Mouse (Mus musculus) monocyte, adult 5-6 weeks (primary cell): ENCODE measurements around the gene Matn1. TPM values are rescaled to one million over a fixed set of nuclear protein-coding genes. Genes with fewer than 3 reads are reported as not detected.

Source experiments
- ATAC-seq: fragments of 153-309, 156-312 bp; replicated peaks from 2 replicates; pipeline ENCODE4 v1.8.0; 2017; ENCODE audit warnings: mild to moderate bottlenecking; ENCODE audit not compliant: low TSS enrichment, insufficient number of reproducible peaks, severe bottlenecking, poor library complexity, low FRiP score
- total RNA-seq: library from RNA; stranded (forward); fragments of 200-1000, 200-491, 200-594 nt; gene quantifications from 3 replicates; pipeline ENCODE4 v1.2.3, GENCODE M21; 2017

Matn1 gene
- total RNA-seq, 1 experiment from 2014 or later = not detected

- peak; percentile 59 for ATAC-seq
These were observed 16.0 kb downstream of the Matn1 start for GRCm38 (mm10) chr4:130960118-130960734.

GRCm38 (mm10) chr4:130971278-130971677, 27.1 kb downstream of the Matn1 start:
- ATAC-seq = no peak

- ATAC-seq = no peak
These were observed 28.2 kb downstream of the Matn1 start for GRCm38 (mm10) chr4:130972421-130972829.

DNA sequence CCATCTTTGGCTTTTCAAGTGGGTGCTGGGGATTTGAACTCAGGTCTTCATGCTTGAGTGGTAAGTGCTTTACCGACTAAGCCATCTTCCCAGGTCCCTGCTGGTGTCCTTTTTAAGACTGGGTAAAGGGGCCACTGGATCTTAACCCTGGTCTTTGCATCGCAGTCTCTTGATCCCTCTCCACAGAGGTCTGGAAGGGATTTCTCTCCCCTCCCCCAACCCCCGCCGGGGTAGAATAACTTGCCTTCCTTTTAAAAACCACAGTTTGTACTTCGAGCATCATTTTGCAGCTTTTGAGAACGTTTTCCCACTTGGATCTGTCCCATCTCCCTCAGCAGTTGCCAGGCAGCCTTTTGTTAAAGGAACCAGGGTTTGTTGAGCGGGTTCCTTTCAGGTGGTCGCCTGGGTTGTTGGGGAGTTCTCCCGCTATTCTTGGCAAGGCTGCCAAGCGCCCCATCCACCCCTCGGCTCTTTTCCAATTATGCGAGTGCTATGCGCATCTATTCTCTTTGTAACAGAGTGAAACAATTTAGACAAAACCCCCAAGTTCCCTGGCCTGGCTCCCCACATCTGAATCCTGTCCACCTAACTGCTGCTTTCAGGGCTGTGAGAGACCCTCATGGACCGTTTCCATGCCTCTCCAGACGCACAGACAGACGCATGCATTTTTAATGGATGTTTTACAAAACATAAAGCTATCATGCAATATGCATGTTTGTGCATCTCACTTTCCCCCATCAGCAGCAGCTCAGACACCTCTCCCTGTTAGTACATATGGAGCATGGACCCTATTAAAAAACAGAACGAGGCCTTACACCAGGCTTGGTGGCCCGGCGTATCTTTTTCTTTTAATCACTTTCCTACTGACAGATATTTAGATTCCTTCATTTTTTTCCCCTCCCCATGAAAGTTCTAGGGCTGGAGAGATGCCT, 29.4 kb downstream of the Matn1 start:
- ATAC-seq = no peak

- no peak for ATAC-seq
These were observed 34.8 kb downstream of the Matn1 start for GRCm38 (mm10) chr4:130978981-130979380.

- ATAC-seq = no peak
These were observed 40.4 kb downstream of the Matn1 start for GRCm38 (mm10) chr4:130984416-130985182.

DNA sequence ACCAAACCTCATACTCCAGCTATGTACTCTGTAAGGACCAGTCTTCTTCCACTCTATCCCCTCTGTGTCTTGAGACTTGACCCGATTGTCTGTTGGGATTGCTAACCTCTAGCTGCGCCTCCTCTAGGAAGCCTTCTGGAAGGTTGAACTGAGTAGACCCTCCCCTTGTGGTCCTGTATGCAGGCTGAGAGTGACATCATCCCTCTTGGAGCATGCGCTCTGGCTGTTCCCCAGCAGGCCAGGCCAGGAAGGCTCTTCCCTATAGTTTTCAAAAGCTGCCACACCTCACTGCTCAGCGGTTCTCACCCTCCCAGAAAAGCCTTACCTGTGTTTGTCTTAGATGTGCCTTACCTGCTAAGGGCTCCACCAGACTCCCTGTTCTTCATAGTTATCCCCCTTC, 42.9 kb downstream of the Matn1 start:
- ATAC-seq = no peak

DNA sequence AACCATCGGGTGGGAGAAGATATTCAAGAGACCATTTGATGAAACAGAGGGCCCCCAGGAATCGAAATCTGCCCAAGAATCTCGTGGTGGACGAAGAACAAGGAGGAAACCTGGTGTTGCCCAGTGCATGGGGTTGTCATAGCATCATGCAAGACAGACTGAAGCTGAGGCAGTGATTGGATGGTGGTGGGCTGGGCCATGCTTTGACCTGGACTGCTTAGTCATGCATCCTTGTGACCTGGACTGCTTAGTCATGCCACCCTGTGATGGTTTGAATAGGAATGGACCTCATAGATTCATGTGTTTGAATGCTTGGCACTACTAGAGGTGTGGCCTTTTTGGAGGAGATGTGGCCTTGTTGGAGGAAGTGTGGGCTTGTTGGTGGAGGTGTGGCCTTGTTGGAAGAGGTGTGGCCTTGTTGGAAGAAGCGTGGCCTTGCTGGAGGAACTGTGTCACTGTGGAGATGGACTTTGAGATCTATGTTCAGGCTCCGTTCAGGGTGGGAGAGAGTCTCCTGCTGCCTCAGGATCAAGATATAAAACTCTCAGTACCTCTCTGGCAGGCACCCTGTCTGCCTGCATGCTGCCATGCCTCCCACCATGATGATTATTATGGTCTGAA, 44.1 kb downstream of the Matn1 start:
- no peak for ATAC-seq

- no peak for ATAC-seq
These were observed 45.0 kb downstream of the Matn1 start for GRCm38 (mm10) chr4:130989146-130989545.

DNA sequence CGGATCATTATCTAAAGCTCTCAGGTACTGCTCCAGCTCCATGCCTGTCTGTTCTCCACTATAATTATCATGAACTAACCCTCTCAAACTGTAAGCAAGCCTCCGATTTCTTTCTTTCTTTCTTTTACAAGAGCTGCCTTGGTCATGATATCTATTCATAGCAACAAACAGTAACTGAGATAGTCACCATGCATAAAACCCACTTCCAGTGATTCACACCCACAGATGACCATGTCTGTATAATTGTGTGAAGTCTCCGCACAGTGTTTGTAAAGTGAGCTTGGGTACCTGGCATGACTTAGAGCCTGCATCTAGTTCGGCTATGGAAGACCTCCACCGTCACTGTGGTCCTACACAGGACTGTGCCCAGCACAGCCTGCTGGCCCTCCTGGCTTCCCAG, 46.8 kb downstream of the Matn1 start:
- ATAC-seq = no peak

DNA sequence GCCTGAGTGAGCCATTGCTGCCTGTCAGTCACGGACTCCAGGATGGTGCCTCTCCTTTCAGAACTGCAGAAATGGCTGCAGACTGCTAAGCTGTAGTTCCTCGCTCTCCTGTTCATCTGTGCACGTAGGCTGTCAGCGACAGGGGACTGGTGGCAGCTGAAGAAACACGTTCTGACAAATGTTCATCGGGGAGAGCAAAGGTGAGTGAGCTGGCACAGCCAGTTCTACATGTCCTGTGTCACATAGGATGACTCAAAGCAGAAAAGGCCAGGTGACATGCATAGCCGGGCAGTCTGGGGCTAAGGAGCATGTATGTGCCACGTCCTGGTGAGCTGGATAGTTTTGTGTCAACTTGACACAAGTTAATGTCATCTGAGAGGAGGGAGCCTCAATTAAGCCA, 50.4 kb downstream of the Matn1 start:
- no peak for ATAC-seq

GRCm38 (mm10) chr4:130999744-131000527, 55.8 kb downstream of the Matn1 start:
- ATAC-seq = no peak

GRCm38 (mm10) chr4:131000614-131001178, 56.5 kb downstream of the Matn1 start:
- no peak for ATAC-seq

Other genes with a start within 250 kb of the Matn1 start
- gene Sdc3, start 151.8 kb upstream of the Matn1 start, total RNA-seq = 16.3 to 46.3 TPM (median 22.3 TPM) in 3 replicates
- 420 to 631 TPM (median 540 TPM) in 3 replicates for gene Laptm5, start 31.3 kb upstream of the Matn1 start, total RNA-seq